ENCODE assay signal across 8 mouse cellular contexts in the genomic region with DNA sequence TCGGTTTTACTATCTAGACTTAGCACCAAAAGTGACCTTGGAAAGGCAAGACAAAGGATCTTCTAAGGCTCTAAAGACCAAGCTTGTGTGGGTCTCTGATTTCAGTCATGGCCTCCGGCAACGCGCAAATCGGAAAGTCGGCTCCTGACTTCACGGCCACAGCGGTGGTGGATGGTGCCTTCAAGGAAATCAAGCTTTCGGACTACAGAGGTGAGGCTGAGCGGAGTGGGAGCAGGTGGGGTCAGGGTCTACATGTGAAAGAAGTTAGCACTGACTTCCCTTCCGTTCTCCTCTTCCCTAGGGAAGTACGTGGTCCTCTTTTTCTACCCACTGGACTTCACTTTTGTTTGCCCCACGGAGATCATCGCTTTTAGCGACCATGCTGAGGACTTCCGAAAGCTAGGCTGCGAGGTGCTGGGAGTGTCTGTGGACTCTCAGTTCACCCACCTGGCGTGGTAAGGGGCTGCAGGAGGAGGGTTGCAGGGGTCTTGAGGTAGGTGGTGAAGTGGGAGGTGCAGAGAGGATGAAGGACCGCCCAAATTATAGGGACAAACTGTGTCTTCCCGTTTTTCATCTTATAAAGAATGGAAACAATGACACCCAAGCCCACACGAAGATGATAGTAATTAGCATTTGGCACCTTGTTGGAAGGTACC. TPM values are rescaled to one million over a fixed set of nuclear protein-coding genes. Genes with fewer than 3 reads are reported as not detected.
A peak's percentile ranks its signal among the peaks of the same experiment; 100 is the strongest.
DNase-seq lines count a peak whose midpoint lies in the region; ATAC-seq and TF ChIP-seq lines count a peak whose summit lies in the region.

No protein-coding gene starts in this region.

- TF ChIP-seq POLR2A in testis, adult 2 months (IDR thresholded peaks at IDR 0.05; ENCODE audit: control insufficient read depth, low read depth, low read length): no peak

- peak overlapping the region; percentile 87 for H3K27ac ChIP-seq in testis, adult 2 months (ENCODE audit: control insufficient read depth, insufficient read depth, low read depth, low read length)
- H3K27ac ChIP-seq in kidney, postnatal 0 days: peak overlapping the region; percentile 92
- H3K27ac ChIP-seq in neural tube, embryonic 14.5 days (ENCODE audit: low read depth, low read length): peak overlapping the region; percentile 74

- peak; percentile 47 for DNase-seq in cerebellum, adult 9-10 months
- no peak for DNase-seq in cerebellum, postnatal 36 days
- no peak for DNase-seq in testis, postnatal 10 days (ENCODE audit: low spot score)
- DNase-seq in kidney, postnatal 0 days (ENCODE audit: low spot score): peak; percentile 35
- no peak for DNase-seq in adrenal gland, postnatal 14 days
- DNase-seq in urinary bladder, adult 2 months (ENCODE audit: low spot score): no peak

- H3K4me2 ChIP-seq in kidney, postnatal 0 days (ENCODE audit: low read length): peak overlapping the region; percentile 81
- peak overlapping the region; percentile 90 for H3K4me2 ChIP-seq in neural tube, embryonic 14.5 days (ENCODE audit: low read depth, low read length)

- no peaks in the 10 kb centered on the region for H3K36me3 ChIP-seq in testis, adult 2 months (ENCODE audit: control insufficient read depth, insufficient read depth, low read length)
- H3K36me3 ChIP-seq in kidney, postnatal 0 days (ENCODE audit: insufficient read depth, low read length): peaks cover 21% of the 10 kb centered on the region
- peaks cover 24% of the 10 kb centered on the region for H3K36me3 ChIP-seq in neural tube, embryonic 14.5 days (ENCODE audit: control insufficient read depth, insufficient read depth, low read length)

- peak overlapping the region; percentile 85 for H3K9ac ChIP-seq in kidney, postnatal 0 days (ENCODE audit: low read depth, low read length)
- H3K9ac ChIP-seq in neural tube, embryonic 14.5 days (replicated peaks; ENCODE audit: low read depth, low read length): peak overlapping the region; percentile 94

- peak overlapping the region; percentile 95 for H3K4me3 ChIP-seq in testis, adult 2 months (ENCODE audit: control insufficient read depth, low read depth, low read length)
- peak overlapping the region; percentile 66 for H3K4me3 ChIP-seq in kidney, postnatal 0 days (replicated peaks; ENCODE audit: low read depth, low read length)
- peak overlapping the region; percentile 80 for H3K4me3 ChIP-seq in neural tube, embryonic 14.5 days (ENCODE audit: low read depth, low read length)

- peaks cover 35% of the 10 kb centered on the region for H3K4me1 ChIP-seq in testis, adult 2 months (ENCODE audit: control insufficient read depth, insufficient read depth, low read length)
- peaks cover 26% of the 10 kb centered on the region for H3K4me1 ChIP-seq in kidney, postnatal 0 days (replicated peaks; ENCODE audit: insufficient read depth, low read length)
- H3K4me1 ChIP-seq in neural tube, embryonic 14.5 days (ENCODE audit: control insufficient read depth, insufficient read depth, low read length): peaks cover 19% of the 10 kb centered on the region

- no peak for ATAC-seq in kidney, postnatal 0 days (replicated peaks; ENCODE audit: low FRiP score, low read depth)
- ATAC-seq in neural tube, embryonic 14.5 days (ENCODE audit: low read depth): no peak

- no peaks in the 10 kb centered on the region for H3K9me3 ChIP-seq in kidney, postnatal 0 days (replicated peaks; ENCODE audit: low read length)
- H3K9me3 ChIP-seq in neural tube, embryonic 14.5 days (ENCODE audit: control insufficient read depth, low read length): no peaks in the 10 kb centered on the region

- no peaks in the 10 kb centered on the region for H3K27me3 ChIP-seq in testis, adult 2 months (ENCODE audit: control insufficient read depth, insufficient read depth, low read length)
- no peaks in the 10 kb centered on the region for H3K27me3 ChIP-seq in kidney, postnatal 0 days (ENCODE audit: insufficient read depth, low read length)
- H3K27me3 ChIP-seq in neural tube, embryonic 14.5 days (ENCODE audit: control insufficient read depth, insufficient read depth, low read length): no peaks in the 10 kb centered on the region

- TF ChIP-seq CTCF in testis, adult 2 months (IDR thresholded peaks at IDR 0.05; ENCODE audit: control insufficient read depth, insufficient read depth, insufficient replicate concordance, low read depth, low read length): no peak
- no peak for TF ChIP-seq CTCF in kidney, postnatal 0 days (IDR thresholded peaks at IDR 0.05; ENCODE audit: low read depth)

- WGBS in kidney, postnatal 0 days: 6% methylated on average over 21 of the region's 21 CpGs
- WGBS in neural tube, embryonic 14.5 days: 9% methylated on average over 21 of the region's 21 CpGs

RNA-seq across cellular contexts. Expression of a gene that starts 0.7 kb away (rescaled TPM):
- polyA plus RNA-seq in testis, adult 2 months (2012; rRNA removed): 1,424 and 1,585 TPM in 2 replicates
- polyA plus RNA-seq in kidney, postnatal 0 days (2015; fragmentation: Nextera tagmentation; extraction: Ambion mirVana): 101 and 103 TPM in 2 replicates
- polyA plus RNA-seq in neural tube, embryonic 14.5 days (2014; fragmentation: Nextera tagmentation; extraction: Ambion mirVana): 45.7 and 48.0 TPM in 2 replicates
- 88.3 and 96.4 TPM in 2 replicates for total RNA-seq in adrenal gland, postnatal 14 days (2021)
- polyA plus RNA-seq in urinary bladder, adult 2 months (2012; rRNA removed): 49.4 and 49.5 TPM in 2 replicates

RNA-seq across cellular contexts. Expression of a gene that starts 0.9 kb away (rescaled TPM):
- 59.6 and 68.5 TPM in 2 replicates for polyA plus RNA-seq in testis, adult 2 months (2012; rRNA removed)
- polyA plus RNA-seq in kidney, postnatal 0 days (2015; fragmentation: Nextera tagmentation; extraction: Ambion mirVana): 729 and 747 TPM in 2 replicates
- 1,214 and 1,252 TPM in 2 replicates for polyA plus RNA-seq in neural tube, embryonic 14.5 days (2014; fragmentation: Nextera tagmentation; extraction: Ambion mirVana)
- 532 and 572 TPM in 2 replicates for total RNA-seq in adrenal gland, postnatal 14 days (2021)
- polyA plus RNA-seq in urinary bladder, adult 2 months (2012; rRNA removed): 215 and 231 TPM in 2 replicates

RNA-seq across cellular contexts. Expression of a gene that starts 1.0 kb away (rescaled TPM):
- polyA plus RNA-seq in testis, adult 2 months (2012; rRNA removed): 477 and 542 TPM in 2 replicates
- polyA plus RNA-seq in kidney, postnatal 0 days (2015; fragmentation: Nextera tagmentation; extraction: Ambion mirVana): not detected in 2 replicates
- polyA plus RNA-seq in neural tube, embryonic 14.5 days (2014; fragmentation: Nextera tagmentation; extraction: Ambion mirVana): not detected in 2 replicates
- 2.1 TPM in 1 of 2 replicates, not detected in the other for total RNA-seq in adrenal gland, postnatal 14 days (2021)
- not detected in 2 replicates for polyA plus RNA-seq in urinary bladder, adult 2 months (2012; rRNA removed)

RNA-seq across cellular contexts. Expression of a gene that starts 8.3 kb away (rescaled TPM):
- 5.7 and 9.3 TPM in 2 replicates for polyA plus RNA-seq in testis, adult 2 months (2012; rRNA removed)
- 22.7 and 27.7 TPM in 2 replicates for polyA plus RNA-seq in kidney, postnatal 0 days (2015; fragmentation: Nextera tagmentation; extraction: Ambion mirVana)
- polyA plus RNA-seq in neural tube, embryonic 14.5 days (2014; fragmentation: Nextera tagmentation; extraction: Ambion mirVana): 5.4 and 8.4 TPM in 2 replicates
- 58.3 and 211 TPM in 2 replicates for total RNA-seq in adrenal gland, postnatal 14 days (2021)
- 97.4 and 121 TPM in 2 replicates for polyA plus RNA-seq in urinary bladder, adult 2 months (2012; rRNA removed)

RNA-seq across cellular contexts. Expression of a gene that starts 20.1 kb away (rescaled TPM):
- polyA plus RNA-seq in testis, adult 2 months (2012; rRNA removed): 55.4 and 62.0 TPM in 2 replicates
- 30.2 and 32.0 TPM in 2 replicates for polyA plus RNA-seq in kidney, postnatal 0 days (2015; fragmentation: Nextera tagmentation; extraction: Ambion mirVana)
- 25.5 and 31.2 TPM in 2 replicates for polyA plus RNA-seq in neural tube, embryonic 14.5 days (2014; fragmentation: Nextera tagmentation; extraction: Ambion mirVana)
- 5.8 and 6.9 TPM in 2 replicates for total RNA-seq in adrenal gland, postnatal 14 days (2021)
- 26.9 and 28.5 TPM in 2 replicates for polyA plus RNA-seq in urinary bladder, adult 2 months (2012; rRNA removed)

Comparison
In these comparisons a context has a peak if more than half of its experiments do, and no peak if none do; other contexts are left out.
1. DNase-seq: peak in cerebellum, adult 9-10 months (single experiment) and kidney, postnatal 0 days (single experiment); none in cerebellum, postnatal 36 days (0 of 2), testis, postnatal 10 days (single experiment), adrenal gland, postnatal 14 days (single experiment) and urinary bladder, adult 2 months (single experiment).
2. RNA of a gene that starts 0.7 kb away (polyA plus RNA-seq): 1,424 to 1,585 TPM in testis, adult 2 months; 101 to 103 TPM in kidney, postnatal 0 days, 49.4 to 49.5 TPM in urinary bladder, adult 2 months and 45.7 to 48.0 TPM in neural tube, embryonic 14.5 days; every median in the first group is over 10 times any median in the second.
3. RNA of a gene that starts 1.0 kb away (polyA plus RNA-seq): 477 to 542 TPM in testis, adult 2 months; not detected in neural tube, embryonic 14.5 days, not detected in kidney, postnatal 0 days and not detected in urinary bladder, adult 2 months; every median in the first group is over 100 times any median in the second.
4. Peak in every context shown above with its lines, with median percentiles within 50 percentile points of each other: H3K27ac ChIP-seq and H3K4me3 ChIP-seq.